Mouse (Mus musculus): ENCODE measurements at regions not wholly inside any gene's neighbourhood (a gene's known extent, or its start where the extent isn't known, plus 50 kb on each side); places are given as distances from the start of the nearest gene placed in this dataset.

DNA sequence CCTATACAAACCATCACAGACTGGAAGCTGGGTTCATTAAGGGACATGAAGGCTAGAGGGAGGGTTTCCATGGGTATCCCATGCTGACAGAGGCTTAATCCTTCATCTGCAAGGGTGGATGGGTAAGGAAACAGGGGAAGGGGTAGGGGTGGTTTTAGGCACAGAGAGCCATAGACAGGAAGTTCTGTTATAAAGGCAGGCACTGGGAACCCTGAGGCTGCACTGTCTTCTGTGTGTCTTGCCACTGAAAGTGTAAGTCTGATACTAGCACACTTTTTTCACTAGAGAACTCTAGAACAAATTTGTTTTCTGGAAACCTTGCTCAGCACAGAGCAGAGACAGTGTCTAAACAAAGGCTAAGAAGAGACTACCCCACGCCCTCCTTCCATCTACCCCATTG is 103.4 kb upstream of the Pmepa1 start:
- TF ChIP-seq CTCF (IDR thresholded peaks at IDR 0.05; ENCODE audit: low read depth) (no peak), EP300 (optimal IDR thresholded peaks at IDR 0.05) (no peak)

All from stomach, postnatal 0 days (tissue).